Mouse (Mus musculus) adrenal gland, postnatal 10 days (tissue): ENCODE results near the gene Fam83g. TPM values are rescaled to one million over a fixed set of nuclear protein-coding genes. Genes with fewer than 3 reads are reported as not detected.
A peak's percentile ranks its signal among the peaks of the same experiment; 100 is the strongest.
"Not testable (repeated sequence)": the region's sequence is repeated elsewhere in the genome, so short reads cannot be mapped to it uniquely, and the experiment has no call there.

Source experiments
- DNase-seq: peaks from one replicate; pipeline ENCODE4 v3.0.0; 2021; ENCODE audit warnings: mixed read lengths
- long read RNA-seq, 2 experiments: library from polyadenylated mRNA; stranded (forward); transcript quantifications; one replicate each; pipeline ENCODE4 v2.0.0; 2021
- total RNA-seq, 2 experiments: library from RNA; stranded (reverse); gene quantifications; 2 replicates each; pipeline ENCODE4 v1.2.3; 2021

The Fam83g gene
- under 1 TPM; 0.78 to 0.85 TPM for total RNA-seq
- long read RNA-seq, experiment 1, partial matches to known transcripts: 0 of 1 reads
- long read RNA-seq, experiment 1, other reads (novel, unspliced or antisense): 1 of 1 reads
- long read RNA-seq, experiment 2, partial matches to known transcripts: 0 of 2 reads
- long read RNA-seq, experiment 2, other reads (novel, unspliced or antisense): 2 of 2 reads

DNA sequence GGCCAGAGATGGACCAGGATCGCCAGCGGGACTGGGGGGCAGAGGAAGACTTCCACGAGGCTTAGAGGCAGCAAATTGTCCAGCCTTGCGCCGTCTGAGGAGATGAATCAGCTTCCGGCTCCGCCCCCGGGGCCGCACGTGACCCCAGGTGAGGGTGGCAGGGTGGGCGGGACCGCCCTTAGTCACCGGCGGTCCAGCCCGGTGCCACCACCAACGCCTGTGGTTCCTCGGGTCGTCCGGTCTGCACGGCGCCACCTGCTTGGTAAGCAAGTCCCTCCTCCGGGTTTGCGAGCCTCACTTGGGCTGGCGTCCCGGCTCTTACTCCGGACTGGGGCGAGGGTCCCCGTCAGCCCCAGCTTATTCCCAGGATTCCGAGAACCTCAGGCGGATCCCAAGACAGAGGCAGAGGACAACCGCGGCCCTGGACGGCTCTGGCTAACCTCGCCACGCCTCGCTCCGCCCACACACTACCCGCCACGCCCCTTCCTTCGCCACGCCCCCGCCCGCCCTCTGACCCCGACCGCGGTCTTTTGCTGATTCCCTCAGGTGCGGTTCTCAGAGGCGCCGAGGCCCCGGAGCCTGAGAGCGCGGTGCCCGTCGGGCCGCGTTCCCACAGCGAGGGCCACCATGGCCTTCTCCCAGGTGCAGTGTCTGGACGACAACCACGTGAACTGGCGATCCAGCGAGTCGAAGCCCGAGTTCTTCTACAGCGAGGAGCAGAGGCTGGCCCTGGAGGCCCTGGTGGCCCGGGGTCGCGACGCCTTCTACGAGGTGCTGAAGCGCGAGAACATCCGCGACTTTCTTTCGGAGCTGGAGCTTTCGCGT lies at the start of gene Fam83g:
Fam83g (plus strand) TSS at position 185 of the 825 bp plus-strand sequence.
- peak; percentile 83 for DNase-seq

DNA sequence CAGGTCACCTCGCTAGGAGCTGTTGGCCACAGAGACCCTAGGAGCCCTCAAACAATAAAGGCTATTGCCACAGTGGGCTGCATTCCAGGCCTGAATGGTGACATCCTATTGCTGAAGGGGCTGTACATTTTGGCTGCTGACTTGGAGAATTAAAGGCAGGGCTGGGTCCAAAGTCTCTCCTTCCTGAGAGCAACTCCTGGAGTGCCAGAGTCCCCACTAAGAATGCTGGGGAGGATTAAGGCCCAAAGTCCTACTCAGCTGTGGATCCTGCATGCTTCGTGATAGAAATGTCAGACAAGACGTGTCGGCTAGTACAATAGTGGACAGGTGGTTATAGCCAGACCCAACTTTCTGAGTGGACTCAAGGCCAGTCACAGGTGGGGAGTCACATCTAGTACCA lies 47.6 kb upstream of the Fam83g start:
- not testable (repeated sequence) for DNase-seq

DNA sequence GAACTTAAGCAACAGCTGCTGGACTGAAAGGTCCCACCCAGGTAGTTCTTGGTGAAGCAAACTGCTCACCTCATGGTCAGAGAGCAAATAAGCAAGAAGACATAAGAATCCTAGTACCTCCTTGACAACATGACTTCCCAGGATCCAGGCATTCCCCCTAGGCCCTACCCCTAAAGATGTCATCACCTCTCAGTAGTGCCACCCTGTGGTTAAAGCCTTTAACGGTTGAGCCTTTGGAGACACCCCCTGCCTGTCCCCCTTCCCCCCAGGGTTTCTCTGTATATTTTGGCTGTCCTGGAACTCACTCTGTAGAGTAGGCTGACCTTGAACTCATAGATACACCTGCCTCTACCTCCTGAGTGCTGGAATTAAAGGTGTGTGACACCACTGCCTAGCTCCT lies 46.5 kb upstream of the Fam83g start:
- no peak for DNase-seq

DNA sequence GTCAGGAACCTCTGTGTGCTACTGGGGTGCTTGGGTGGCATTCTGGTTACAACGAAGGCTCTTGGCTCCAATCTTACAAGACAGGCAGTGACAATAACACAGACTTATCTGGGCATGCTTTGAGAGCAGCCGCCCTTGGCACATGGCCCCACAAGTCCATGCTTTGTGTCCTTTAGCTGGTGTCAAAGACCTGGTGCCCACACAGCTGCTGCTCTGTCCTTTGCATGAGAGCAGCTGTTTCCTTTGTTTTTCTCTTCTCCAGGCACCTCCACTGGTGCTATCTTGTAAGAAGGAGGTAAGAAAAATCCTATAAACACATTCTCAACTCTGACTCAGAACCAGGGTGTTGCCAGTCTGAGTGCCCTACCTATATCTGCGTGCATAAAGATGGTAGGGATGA lies 46.0 kb upstream of the Fam83g start:
- no peak for DNase-seq

DNA sequence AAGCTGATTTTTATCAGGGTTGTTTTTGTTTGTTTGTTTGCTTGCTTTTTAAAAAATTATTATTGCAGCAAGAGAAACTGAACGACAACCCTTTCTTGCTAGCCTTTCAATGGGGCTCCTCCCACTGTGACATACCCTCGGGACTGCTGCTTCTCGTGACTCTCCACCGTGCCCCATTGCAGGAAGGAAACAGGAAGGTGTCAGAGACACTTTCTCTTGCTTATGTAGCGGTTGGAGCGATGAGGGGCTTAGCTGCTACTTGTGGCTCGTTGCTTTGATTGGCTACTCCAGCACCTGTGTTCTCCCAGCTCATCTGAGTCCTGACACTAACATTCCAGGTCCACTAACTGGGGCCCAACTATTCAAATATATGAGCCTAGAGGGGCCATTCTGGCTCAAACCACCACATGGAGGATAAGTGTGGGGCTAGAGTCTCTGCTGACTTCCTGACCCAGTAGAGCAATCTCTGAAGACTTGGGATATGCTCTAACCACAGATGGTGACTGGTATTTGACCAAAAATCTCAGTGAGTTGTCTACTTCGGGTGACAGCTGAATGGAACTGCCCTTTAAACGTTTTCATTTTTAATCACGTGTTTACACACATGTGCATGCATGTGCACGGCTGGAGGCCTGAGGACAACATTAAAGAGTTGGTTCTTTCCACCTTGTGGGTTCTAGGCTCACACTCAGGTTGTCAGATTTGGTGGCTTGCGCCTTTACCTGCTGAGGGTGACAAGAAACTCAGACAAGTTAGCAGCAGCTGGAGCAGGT lies 44.9 kb upstream of the Fam83g start:
- DNase-seq: no peak

GRCm38 (mm10) chr11:61639601-61640177 lies 44.2 kb upstream of the Fam83g start:
- no peak for DNase-seq

DNA sequence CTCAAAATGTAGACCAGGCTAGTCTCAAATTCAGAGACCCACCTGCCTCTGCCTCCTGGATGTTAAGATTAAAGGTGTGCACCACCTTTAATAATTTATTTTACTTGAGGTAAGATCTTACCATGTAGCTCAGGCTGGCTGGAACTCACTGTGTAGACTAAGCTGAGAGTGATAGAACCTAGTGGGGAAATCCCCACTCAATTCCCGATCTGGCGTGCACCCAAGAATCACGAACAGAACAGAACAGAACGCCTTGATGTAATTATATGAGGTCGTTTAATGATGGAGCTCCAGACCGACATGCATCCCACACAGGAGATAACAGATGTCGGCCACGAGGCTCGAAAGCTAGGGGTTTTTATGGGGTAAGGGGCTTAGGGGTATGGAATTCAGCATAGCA lies 43.3 kb upstream of the Fam83g start:
- not testable (repeated sequence) for DNase-seq

DNA sequence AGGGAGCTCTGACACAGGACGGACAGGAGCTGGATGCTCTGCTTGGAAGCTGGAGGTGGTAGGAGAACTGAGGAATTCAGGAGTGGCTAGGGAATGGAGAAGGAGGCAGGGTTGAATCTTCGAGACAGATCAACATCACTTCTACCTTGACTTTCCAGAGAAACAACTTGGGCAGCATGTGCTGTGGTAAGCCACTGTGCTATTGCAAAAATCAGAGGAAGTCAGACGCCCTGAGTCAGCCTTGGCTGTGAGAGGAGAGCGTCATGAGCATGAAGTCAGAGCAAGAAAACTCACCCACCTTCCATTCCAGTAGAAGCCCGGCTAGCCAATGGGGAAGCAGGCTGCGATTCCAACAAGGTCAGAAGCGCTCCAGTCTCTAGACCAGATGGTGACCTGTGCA lies 41.8 kb upstream of the Fam83g start:
- no peak for DNase-seq

DNA sequence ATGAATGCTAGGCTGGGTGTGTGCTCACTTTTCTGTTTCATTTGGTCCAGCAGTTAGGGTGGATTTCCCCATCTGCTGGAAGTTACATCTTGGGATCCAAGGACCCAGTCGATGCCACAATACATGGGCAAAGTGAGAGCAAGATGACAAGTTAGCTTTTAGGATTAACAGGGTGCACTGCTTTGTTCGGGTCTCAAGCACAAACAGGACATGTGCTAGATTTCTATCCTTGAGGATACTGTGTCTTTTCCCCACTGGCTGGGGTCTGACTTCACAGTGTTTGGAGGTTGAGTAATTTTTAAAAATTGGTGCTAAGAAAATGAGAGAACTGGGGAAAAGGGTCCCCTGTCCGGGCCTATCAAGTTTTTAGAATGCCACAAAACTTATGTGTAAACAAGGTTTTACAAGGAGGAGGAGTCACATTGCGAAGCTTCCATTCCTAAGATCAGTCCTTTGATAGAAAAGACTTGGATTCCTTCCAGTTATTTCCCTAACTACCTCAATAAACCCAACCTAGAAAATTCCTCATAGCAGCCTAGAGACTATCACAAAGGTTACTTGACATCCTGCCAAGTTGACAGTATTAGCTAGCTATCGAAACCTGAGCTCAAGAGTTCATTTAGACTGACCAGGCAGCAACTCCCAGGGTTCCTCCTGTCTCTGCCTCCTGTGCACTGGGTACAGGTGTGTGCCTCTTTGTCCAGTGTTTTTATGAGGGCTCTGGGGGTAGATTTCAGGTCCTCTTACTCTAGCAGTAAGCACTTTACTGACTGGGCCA lies 40.5 kb upstream of the Fam83g start:
- DNase-seq: no peak

DNA sequence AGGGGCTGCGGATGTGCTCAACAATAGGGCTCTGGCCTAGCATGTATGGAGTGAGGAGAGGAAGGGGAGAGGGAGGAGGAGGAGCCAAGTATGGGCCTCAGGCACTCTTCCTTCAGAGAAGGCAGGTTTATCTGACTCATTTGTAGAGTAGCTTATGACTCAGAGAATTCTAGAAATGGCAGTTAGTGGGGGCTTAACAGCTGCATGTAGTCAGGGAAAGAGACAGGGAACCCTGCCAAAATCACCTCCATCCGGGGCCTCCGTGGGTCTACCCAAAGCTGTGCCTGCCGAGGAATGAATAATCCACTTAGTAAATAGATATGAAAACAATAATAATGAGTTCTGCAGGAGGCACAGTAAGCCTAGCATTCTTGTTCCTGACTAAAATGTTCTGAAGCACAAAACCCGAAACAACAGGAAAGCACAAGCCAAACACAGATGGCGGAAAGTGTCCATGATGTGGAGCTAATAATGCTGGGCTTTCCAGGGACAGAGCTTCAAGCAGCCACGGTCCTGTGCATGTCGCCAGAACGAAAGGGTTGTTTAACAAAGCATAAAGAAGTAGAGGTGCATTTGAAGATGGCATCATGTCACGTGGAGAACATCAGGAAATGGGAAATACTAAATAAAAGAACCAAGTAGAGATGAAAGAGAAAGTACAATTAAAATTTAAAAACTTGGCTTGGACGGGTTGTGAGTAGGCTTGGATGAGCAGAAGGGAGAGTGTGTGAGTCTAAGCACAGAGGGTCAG lies 39.1 kb upstream of the Fam83g start:
- no peak for DNase-seq

DNA sequence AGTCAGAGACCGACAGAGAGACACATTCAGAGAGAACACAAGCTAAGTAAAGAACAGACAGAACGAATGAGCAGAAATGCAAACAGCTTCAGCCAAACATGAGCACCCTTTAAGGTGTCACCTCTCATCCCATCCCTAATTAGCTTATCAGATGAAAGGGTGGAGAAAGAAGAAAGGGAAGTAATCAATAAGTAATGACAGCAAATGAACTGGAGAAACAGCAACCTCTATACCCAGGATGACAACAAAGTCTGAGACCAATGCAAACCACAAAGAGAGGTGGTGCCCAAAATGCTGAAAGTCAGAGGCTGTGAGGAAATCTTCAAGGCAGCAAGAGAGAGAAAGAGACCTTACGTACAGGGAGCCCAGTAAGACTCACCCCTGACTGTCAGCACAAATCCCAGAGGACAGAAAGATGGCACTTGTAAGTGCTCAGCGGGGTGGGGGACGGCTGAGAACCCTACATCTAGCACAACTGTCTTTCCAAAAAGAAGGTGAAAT lies 38.5 kb upstream of the Fam83g start:
- DNase-seq: no peak

GRCm38 (mm10) chr11:61646499-61647039 lies 37.3 kb upstream of the Fam83g start:
- DNase-seq: no peak

DNA sequence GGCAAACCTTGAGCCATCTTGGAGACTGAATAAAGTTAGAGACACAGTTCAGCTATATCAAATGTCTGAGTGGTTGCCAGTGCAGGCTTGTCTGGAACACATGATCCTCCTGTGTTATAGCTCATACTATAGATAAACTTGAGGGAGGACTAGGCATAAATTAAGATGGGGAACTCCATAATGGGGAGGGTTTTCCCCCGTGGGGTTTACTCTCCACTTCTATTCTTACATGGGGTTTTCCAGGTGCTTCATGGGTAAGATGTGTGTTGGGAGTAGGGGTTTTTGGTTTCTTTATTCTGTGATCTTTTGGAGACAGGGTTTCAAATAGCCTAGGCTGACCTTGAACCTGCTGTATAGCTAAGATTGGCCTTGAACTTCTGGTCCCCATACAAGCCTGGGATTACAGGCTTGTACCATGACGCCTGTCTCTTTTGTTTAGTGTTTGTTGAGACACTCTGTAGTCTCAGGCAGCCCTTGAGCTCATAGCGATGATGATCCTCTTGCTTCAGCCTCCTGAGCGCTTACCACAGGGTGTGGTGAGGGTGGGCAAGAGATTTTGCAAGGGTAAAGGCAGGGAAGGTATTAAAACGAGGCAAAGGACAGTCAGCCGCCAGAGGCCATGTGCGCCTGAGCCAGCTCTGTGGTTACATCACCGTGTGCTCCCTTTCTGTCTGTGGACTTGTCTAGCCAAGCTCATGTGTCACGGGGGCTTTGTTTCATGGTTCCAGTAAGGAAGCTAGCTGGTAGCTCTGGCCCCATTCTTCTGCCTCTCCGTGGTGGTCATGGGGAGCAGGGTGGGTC lies 36.6 kb upstream of the Fam83g start:
- DNase-seq: no peak

GRCm38 (mm10) chr11:61647956-61648748 lies 35.7 kb upstream of the Fam83g start:
- DNase-seq: peak; percentile 45

- DNase-seq: no peak
Observed at GRCm38 (mm10) chr11:61648749-61649115, 35.2 kb upstream of the Fam83g start.

GRCm38 (mm10) chr11:61649163-61649580 lies 34.7 kb upstream of the Fam83g start:
- DNase-seq: no peak

DNA sequence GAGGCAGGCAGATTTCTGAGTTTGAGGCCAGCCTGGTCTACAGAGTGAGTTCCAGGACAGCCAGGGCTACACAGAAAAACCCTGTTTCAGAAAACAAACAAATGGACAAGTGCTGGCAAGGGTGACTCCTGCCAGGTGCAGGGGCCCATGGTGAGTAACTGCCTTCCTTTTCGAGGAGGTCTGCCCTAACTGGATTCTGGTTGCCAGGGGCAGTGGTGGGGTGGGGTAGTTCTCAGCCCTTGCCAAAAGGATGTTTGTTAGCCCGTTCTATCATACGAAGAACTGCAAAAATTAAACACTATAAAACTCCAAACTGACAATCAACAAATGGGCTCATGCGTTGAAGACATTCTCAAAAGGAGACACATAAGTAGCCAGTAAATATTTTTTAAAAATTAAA lies 34.3 kb upstream of the Fam83g start:
- DNase-seq: no peak

DNA sequence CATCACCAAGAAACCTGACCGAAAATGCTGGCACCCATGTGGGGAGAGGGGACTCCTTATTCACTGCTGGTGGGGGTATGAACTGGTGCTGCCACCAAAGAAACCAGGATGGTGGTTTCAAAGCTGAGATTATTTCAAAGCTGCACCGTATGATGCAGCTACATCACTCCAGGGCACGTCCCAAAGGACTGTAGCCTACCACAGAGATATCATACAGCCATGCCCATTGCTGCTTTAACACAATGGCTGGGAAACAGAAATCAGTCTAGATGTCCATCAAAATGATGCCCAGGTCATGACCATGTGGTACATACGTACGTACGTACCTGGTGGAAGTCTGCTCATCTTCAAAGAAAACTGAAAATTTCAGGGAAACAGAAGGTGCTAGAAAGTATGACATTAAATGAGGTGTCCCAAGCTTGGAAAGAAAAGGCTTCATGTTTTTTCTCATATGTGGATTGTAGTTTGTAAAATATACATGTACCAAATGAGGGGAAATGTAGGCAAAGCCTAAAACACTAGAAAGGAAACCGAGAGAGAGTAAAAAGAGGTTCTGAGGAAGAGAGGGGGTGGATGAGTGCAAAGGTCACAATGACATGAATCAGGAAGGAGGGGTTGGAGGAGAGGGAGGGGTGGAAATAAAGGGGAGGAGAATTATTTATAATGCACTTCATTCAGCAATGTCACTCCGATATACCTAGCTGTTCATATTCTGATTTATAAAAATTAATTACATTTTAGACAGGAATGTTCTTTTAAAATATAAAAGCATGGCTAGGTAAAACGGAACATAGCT lies 33.2 kb upstream of the Fam83g start:
- no peak for DNase-seq
